Mouse (Mus musculus): ENCODE data around the gene Eme1.
"Not testable (repeated sequence)": the region's sequence is repeated elsewhere in the genome, so short reads cannot be mapped to it uniquely, and the experiment has no call there.

The Eme1 gene

GRCm38 (mm10) chr11:94653663-94654436 lies at the start of gene Eme1, which contains the start of gene Mrpl27:
Gene Eme1 (minus strand): TSS chr11:94653964.
Gene Mrpl27 (plus strand): TSS chr11:94653767.
- peak; percentile 86 to 91 for DNase-seq (ENCODE audit: low spot score in 2 of 2)

DNA sequence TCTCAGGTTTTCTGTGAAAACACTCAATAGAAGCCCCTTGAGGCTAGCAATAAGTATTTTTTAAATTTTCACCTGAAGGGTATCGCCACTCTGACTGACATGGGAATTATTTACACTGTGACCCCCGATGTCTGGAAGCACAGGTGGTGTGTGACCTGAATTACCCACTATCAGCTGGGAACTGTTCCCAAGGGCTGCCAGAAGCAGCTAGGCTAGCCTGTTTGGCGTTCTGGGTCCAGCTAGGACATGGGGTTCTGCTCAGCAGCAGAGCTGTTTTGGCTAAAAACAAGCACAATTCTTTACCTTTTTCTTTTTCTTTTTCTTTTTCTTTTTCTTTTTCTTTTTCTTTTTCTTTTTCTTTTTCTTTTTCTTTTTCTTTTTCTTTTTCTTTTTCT lies 48.4 kb upstream of the Eme1 start:
- DNase-seq (ENCODE audit: low spot score in 2 of 2): no peak

GRCm38 (mm10) chr11:94701401-94702215 lies 47.8 kb upstream of the Eme1 start:
- no peak for DNase-seq (ENCODE audit: low spot score in 2 of 2)

GRCm38 (mm10) chr11:94699399-94699798 lies 45.6 kb upstream of the Eme1 start:
- DNase-seq (ENCODE audit: low spot score in 2 of 2): no peak

DNA sequence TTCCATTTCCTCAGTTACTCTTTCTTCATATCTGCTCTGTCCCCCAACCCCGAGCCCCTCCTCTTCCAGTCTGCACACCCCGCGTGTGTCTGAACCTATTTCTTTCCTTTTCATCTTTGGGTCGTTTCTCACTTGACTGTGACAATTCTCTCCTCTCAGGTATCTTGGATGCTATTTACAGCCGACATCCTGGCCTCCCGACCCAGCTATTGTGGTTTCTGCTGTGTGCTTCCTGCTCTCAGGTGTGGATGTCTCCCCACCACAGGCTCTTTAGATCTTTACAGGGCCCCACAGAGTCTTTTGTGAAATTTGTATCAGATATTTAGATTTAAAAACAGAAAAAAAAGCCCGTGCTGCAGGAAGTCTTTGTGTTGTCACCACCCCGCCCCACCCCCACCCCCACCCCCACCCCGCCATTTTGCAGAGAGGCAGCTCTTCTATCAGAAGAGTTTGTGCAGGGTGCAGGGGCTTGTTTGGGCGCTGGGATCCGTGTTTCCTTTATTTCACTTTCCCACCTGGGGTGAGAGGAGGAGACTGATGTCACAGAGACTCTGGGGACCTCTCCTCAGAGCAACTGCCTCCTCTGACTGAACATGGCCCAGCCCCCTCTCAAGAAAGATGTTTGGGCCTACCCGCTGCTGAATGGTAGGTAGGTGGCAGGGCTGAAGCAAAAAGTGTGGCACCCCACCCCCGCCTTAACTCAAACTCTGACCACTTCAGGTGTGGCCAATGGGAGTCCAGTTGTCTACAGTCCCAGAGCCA lies 44.1 kb upstream of the Eme1 start:
- no peak for DNase-seq (ENCODE audit: low spot score in 2 of 2)

DNA sequence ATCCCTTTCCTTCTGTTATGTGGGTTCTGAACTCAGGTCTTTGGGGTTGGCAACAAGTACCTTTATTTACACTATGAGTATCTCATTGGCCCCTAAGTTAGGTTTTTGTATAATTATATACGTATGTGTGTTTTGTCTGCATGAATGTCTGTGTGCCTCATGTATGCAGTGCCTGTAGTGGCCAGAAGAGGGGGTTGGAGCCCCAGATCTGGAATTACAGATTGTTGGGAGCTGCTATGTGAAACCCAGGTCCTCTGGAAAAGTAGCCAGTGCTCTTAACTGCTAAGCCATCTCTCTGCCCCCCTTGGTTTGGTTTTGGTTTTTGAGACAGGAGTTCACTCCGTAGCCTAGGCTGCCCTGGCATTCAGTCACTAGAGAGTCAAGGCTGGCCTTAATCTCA lies 43.4 kb upstream of the Eme1 start:
- no peak for DNase-seq (ENCODE audit: low spot score in 2 of 2)

DNA sequence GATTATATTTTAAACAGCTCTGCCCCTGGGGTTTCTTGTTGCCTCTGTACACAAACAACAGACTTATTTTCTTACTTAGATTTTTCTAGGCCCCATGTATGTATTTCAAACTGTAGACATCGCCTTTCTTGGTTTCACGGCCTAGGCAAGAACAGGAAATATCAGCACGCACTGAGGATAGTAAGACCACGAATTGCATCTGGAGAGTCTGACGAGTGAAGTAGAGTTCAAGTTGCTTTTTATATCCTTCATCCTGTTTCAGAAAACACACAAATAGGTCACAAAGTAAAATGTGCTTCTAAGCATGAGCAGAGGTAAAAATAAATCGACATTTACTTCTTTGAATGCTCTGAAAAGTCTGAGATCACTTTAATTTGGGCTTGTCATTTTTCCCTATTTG lies 41.7 kb upstream of the Eme1 start:
- no peak for DNase-seq (ENCODE audit: low spot score in 2 of 2)

- not testable (repeated sequence) for DNase-seq (ENCODE audit: low spot score in 2 of 2)
Observed at GRCm38 (mm10) chr11:94692502-94692901, 38.7 kb upstream of the Eme1 start.

- DNase-seq (ENCODE audit: low spot score in 2 of 2): no peak
Observed at GRCm38 (mm10) chr11:94687178-94687577, 33.4 kb upstream of the Eme1 start.

- no peak for DNase-seq (ENCODE audit: low spot score in 2 of 2)
Observed at GRCm38 (mm10) chr11:94682427-94682826, 28.7 kb upstream of the Eme1 start.

GRCm38 (mm10) chr11:94681640-94682039 lies 27.9 kb upstream of the Eme1 start:
- no peak for DNase-seq (ENCODE audit: low spot score in 2 of 2)

DNA sequence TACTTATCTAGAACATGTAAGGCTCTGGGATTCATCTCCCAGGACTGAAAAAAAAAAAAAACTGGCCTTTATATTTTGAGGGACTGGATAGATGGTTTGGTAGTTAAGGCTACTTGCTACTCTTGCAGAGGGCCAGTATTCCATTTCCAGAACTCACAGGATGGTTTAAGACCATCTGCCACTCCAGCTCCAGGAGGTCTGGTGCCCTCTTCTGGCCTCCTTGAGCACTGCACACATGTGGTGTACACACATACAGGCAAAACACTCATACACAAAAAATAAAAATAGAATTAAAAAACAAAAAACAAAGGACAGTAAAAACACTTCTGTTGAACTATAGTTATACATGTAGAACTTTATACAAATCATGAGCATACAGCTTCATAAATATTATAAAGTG lies 26.9 kb upstream of the Eme1 start:
- DNase-seq (ENCODE audit: low spot score in 2 of 2): no peak

- DNase-seq (ENCODE audit: low spot score in 2 of 2): no peak
Observed at GRCm38 (mm10) chr11:94677607-94678145, 23.9 kb upstream of the Eme1 start.

- peak; percentile 84 to 86 for DNase-seq (ENCODE audit: low spot score in 2 of 2)
Observed at GRCm38 (mm10) chr11:94676754-94677606, 23.2 kb upstream of the Eme1 start, which contains the start of gene Xylt2. Gene Xylt2 (minus strand): TSS chr11:94677515.

DNA sequence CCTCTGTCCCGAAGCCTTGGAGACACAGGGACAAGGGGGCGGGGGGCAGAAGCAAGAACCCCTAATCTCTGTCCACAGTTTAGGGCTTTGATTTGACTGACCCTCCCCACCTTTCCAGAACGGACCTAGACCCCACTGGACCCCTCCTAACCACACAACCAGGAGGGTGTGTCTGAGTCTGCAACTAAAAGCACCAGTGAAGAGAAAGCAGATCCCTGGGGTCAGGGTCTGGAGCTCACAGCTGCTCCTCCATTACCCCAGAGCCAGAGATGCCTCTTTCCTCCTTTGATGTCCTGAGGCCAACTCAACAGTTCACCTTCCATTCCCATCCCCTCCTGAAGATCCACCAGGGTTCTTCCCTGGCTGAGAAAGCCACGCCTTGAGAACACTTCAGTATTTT lies 22.5 kb upstream of the Eme1 start:
- DNase-seq (ENCODE audit: low spot score in 2 of 2): no peak

DNA sequence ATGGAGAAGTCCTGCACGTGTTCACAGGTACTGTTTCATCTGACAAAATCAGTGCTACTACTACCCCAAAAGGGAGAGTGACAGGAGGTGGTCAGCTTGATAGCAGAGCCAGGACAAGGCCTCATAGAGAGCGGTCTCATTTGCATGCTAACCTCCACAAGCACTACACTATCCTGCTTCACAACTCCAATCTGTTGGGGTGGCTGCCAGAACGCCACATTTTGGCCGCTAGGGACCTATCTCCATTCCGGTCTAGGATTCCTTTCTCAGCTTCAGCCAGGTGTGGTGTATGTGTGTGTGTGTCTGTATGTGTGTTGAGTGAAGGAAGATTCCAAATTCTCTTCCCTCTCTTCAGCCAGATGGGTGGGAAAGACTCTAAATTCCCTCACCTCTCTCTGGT lies 21.7 kb upstream of the Eme1 start:
- DNase-seq (ENCODE audit: low spot score in 2 of 2): no peak

DNA sequence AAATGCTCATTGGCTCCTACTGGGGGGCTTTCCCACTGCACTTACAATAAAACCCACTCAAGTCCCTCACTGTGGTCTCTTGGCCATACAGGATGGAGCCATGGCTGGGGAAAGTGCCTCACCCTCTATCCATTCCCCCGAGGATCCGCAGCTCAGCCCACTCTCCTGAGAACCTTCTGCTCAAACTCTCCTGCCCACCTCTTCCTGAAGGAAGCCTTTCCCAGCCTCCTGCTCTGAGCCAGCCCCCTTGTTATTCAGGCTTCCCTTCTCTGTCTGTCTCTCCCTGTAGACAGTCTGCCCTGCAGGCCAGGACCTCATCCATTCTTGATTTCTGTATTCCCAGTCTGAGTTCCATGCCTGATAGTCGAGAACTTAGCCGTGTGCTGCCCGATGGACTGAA lies 21.2 kb upstream of the Eme1 start:
- peak in 1 of 2 experiments; percentile 29 for DNase-seq (ENCODE audit: low spot score in 2 of 2)

DNA sequence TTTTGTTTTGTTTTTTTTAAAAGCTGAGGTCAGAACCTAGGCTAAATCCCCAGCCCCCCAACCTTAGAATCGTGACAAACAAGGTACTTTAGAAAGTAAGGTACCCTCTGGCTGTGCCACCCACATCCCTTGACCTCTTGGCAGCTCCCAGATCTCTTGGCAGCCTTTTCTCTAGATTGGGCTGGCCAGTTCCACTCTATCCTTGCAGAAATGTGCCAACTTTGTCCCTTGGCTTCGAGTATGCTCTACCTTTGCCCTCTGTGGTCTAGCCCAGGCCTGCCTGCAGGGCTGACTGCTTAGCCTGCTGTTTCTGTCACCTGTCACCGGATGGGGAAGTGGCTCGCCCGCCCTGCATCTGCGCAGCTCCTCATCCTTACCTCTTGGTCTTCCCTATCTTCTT lies 11.5 kb upstream of the Eme1 start:
- no peak for DNase-seq (ENCODE audit: low spot score in 2 of 2)

GRCm38 (mm10) chr11:94661344-94661743 lies 7.6 kb upstream of the Eme1 start:
- DNase-seq (ENCODE audit: low spot score in 2 of 2): no peak

DNA sequence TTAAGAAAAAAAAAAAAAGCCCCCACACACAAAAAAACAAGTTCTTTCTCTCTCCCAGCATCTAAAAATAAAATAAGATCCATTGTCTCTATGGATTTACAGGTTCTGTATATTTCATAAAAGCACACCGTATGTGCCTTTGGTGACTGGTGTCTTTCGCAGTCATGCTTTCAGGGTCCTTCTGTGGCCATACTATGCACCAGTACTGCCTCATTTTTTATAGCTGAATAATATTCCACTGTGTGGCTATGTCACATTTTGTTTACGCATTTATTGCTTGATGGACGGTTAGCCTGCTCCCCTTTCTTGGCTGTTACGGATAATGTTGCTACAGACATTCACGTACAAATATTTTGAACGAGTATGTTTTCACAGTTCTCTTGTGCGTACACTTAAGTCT lies 791 bp downstream of the Eme1 start:
- no peak for DNase-seq (ENCODE audit: low spot score in 2 of 2)

- DNase-seq (ENCODE audit: low spot score in 2 of 2): not testable (repeated sequence)
Observed at GRCm38 (mm10) chr11:94651241-94651640, 2.5 kb downstream of the Eme1 start.
